Mouse (Mus musculus) olfactory bulb, adult 2 months (tissue): ENCODE data around the gene Nacad.

Experiments
- CTCF ChIP-seq: fragments of 200-500 bp; IDR thresholded peaks from 2 replicates; pipeline ENCODE4 v1.5.1; 2012; ENCODE audit warnings: low read depth, mild to moderate bottlenecking, low read length, moderate library complexity; ENCODE audit not compliant: insufficient read depth
- POLR2A ChIP-seq: fragments of 200-500 bp; IDR thresholded peaks from 2 replicates; pipeline ENCODE4 v1.6.1; 2012; ENCODE audit warnings: mild to moderate bottlenecking, low read depth, low read length, moderate library complexity; ENCODE audit not compliant: insufficient read depth

- no peak for TF ChIP-seq POLR2A
- TF ChIP-seq CTCF, result no peak
These were observed 6.0 kb downstream of the Nacad start for GRCm38 (mm10) chr11:6599831-6600230.
